Mouse (Mus musculus) CH12F3 (cell line): Measurements from ENCODE around the gene Cd163l1.

Experiments
- in situ Hi-C: fragments of 300-500 bp; cut with MboI; formaldehyde crosslinking; loops from 2 replicates; pipeline ENCODE4 v1.14.3; 2020; ENCODE audit warnings: low sequenced_read_pairs

The Cd163l1 gene

DNA sequence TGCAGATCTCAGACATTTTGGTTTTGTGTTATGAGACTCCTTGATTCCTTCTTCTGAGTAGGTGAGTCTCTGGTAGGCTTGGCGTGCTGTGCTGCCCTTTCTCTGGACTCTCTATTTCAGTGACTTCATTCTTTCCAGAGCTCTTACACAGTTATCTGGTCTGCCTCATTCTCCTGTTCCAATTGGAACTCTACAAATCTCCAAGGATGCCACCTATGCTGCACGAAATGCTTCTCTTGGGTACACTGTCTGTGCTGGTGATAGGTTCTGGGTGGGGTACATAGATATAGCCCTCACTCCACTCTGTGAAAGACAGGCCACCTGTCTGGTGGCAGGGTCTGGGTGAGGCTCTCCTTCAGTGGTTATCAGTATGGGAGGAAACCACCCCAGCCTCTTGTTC, at the start of gene Cd163l1:
Gene Cd163l1, plus strand, starts transcription at position 301 of the 400 bp plus-strand sequence.
- in situ Hi-C loops = no loop called here

DNA sequence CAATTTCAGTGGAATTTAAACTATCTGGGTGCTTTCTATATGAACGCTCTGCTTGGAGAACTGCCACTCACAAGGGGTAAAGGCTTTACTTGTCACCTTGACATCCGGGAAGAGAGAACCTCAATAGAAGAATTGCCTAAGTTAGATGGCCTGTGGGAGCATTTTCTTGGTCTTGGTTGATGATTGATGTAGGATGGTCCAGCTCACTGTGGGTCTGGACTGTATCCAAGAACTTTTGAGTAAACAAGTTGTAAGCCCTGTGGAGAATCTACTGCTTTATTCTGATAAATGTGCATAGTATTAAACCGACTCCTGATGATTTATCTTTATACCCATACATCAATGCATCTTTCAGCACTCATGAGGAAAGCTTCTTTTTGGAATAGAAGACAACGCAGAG, 48.7 kb upstream of the Cd163l1 start:
- in situ Hi-C loops = no loop called here

DNA sequence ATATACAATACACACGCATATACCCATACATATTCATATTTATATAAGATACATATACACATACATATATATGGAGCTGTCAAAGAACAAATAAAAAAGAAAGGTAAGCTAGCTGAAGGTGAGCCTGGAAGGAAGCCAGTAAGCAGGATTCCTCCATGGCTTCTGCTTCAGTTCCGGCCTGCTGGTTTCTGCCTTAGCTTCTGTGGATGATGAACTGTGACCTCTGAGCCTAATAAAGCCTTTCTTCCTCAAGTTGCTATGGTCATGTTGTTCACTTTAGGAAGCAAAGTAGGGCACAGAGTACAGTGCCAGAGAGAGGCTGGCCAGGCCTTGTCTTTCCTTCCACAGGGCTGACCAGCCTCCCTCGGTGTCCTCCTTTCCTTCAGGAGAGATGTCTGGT, 47.2 kb upstream of the Cd163l1 start:
- in situ Hi-C loops = no loop called here

DNA sequence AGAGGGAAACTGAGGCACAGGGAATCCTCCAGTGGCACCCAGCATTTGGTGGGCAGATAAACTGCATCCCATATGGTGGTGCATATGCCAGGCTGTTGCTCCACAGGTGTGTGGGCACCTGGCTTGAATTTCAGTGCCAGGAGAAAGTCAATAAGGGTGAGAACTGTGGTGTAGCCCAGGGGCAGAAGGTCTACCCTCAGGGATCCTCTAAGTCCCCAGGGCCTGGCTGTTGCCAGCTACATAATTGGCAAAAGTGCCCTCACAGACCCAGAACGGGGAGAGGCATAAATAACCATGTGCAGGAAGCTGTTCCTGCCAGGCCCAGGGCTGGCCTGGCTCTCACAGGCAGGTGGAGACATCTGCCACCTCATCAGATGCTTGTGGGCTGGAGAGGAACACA, 45.1 kb upstream of the Cd163l1 start, which contains the start of gene Olfr523:
Gene Olfr523, plus strand, starts transcription at position 282 of the 400 bp plus-strand sequence.
- in situ Hi-C loops = no loop called here

DNA sequence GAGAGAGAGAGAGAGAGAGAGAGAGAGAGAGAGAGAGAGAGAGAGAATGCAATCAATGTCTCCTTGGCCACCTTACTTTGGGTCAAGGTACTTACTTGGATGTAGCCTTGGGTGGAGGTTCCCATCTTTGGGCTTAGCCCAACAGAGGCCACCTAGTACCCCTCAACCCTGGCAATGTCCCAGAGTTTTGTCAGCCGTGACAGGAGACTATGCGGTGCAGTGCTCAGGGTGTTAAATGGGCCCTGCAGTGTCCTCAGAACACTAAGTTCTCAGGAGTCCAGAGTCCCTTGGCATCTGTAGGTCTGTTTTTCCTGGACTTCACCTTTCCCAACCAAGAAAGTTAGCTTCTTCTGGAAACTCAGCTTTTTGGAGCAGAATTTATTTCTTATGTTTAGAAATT, 38.9 kb upstream of the Cd163l1 start:
- in situ Hi-C loops = no loop called here

DNA sequence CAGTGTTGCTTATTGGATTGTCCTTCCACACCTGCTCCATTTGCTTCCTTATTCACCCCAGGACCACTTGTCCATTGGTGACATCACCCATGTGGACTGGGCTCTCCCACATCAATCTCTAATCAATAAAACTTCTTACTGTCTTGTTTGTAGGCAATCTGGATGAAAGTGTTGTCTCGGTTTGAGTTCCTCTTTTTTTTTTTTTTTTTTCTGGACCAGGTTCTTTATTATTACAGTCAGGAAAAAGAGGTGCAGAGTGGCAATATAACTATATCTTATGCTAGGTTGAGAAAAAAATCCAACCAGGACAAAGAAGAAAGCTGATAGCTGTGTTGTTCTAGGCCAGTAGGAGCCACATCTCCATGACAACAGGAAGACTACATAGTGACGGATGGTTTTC, 37.4 kb upstream of the Cd163l1 start:
- in situ Hi-C loops = no loop called here

DNA sequence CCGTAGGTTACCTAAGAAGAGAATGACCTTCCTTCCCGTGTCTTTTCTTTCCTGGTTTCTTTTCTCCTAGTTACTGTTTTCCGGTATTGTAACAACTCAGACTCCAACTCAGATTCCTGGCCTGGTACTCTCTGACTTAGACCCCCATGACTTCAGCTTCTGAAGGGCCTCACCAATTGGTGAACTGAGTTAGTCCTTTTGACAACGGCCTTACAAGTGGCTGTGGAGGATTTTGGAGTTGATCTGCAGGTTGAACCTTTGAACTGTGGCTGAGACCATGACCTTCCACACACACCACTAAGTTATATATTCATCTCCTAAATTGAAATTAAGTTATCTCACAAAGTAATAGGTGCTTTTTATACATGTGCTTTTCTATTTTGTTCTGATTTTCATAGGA, 33.9 kb upstream of the Cd163l1 start:
- in situ Hi-C loops = no loop called here

DNA sequence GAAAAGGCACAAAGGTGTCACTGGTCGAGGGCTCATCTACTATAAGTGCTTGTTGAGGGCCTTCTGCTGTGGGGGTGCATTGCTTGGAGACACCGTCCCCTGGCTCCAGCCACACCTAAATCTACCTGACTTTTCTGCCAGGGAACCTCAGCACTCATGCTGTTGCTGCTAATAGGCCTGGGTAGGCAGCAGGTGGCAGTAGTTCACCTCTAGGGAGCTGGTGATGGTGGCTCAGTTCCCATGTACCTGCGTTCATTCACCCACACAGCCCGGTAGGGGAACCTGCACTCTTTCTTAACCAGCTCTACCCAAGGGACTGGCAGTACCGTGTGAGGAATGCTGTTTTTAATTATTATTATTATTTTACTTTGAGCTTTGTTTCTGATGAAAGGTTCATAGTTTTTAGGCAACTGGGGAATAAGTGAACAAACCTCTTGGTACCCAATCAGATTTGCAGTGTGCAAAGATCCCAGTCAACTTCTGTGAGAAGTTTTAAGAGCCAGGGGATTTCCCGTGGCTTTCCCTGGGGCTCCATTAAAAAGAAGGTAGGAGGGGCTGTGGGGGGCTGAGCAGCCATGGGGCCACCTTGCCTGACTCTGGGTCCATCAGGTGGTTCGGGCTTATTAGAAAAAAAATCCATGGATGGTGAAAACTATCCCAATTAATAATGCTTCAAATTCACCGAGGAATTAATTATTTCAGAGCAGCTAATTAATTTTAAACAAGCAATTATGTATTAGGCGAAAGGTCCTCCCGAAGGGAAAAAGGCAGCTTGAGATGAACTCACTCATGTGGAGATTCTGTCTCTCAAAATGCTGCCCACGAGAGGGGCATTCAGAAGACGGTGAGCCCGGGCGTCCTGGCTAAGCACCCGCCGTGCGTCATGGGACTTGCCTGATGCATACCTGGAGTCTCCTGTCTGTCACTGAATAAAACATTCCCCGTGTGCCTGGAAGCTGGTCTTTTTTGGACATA, 31.1 kb upstream of the Cd163l1 start:
- in situ Hi-C loops = no loop called here

DNA sequence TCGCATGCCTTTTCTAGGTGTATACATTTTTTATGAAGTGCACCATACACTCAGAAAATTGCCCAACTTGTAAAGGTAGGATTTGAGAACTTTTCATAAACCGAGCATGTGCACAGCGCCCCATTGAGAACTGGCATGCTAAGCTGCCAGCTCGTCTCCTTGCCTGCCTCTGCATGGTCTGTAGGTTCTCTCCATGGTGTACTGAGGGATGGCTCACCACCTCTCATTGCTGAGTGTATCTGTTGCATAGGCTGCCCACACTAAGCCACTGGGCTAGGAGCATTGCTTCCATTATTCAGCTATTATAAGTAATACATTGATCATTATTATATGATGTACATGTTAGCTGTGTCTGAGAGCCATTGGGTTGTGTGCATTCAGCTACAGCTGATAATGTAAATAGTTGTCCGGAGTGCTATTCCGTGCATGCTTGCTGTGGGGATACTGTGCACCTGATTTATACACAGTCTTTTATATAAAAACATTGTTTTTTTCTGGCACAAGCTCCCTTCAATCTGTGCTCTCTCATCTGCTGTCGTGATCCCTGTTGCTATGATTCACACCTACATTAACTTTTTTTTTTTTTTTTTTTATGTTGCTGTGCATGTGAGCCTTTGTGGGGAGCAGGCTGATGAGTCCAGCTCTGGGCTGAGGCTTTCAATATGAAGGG, 30.2 kb upstream of the Cd163l1 start:
- in situ Hi-C loops = no loop called here

DNA sequence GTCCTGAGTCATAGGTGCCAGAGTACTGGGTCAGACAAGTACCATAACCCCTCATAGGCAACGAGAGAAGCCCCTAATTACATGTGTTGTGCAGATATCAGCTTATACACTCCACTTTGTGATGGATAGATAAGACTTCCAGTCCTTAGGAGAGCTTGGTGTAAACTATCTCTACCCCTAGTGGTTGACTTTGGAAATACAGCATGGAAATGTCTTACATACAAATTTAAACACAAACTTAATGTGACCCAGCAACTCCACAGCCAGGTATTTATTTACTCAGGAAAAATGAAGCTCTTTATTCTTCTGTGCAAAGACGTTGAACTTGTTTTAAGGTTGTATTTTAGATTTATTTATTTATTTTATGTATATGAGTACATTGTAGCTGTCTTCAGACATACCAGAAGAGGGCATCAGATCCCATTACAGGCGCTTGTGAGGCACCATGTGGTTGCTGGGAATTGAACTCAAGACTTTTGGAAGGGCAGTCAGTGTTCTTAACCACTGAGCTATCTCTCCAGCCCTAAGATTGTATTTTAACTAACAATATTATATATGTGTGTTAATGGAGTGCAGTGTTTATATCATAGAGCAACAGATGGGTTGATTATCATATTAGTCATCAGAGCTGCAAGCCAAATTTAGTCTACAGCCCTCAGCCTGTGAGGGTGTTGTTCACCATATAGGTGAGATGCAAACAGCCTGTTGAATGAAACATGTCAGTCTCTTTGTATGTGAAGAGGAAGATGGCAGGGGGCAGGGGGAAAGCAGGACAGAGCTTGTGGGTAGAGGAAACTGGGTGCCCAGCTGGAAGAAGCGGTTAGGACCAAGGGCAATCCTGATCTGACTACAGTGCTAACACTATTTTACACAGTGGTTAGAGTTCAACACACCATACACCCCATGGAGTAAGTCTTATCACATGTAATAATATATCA, 29.4 kb upstream of the Cd163l1 start:
- in situ Hi-C loops = no loop called here

DNA sequence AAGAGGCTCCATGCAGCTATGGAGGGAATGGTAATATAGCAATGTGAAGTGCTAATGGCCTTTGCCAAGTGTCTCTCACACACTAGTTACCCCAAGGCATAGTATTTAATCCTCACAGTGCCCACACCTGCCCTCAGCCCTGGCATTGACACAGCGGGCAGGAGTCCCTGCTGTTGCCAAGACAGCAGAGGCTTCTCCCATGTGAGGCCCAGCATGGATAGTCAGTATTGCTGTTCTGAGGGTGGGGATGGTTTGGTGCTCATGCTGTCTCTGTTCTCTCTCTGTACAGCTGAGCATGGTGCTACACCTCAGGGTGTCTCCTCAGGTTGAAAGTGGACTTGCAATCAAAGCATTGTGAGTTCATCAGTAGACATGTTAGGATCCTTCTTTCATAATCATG, 27.6 kb upstream of the Cd163l1 start:
- in situ Hi-C loops = no loop called here

DNA sequence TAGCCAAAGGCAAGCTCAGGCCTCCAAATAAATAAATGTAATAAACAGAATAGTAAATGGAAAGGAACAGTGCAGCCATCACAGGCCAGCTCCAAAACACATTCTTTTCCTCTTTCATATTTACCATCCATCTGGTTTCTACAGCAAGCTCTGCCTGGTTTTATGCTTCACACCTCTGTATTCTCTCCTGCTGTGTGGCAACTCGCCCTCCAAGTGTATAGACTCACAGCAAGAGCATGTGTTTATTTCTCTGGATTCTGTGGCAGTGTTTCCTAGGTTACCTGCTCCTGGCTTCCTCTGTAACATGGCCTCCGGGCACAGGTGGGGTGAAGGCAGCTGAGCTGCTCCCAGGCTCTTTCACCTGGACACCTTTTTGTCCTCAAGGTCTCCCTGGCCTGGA, 25.6 kb upstream of the Cd163l1 start:
- in situ Hi-C loops = no loop called here

DNA sequence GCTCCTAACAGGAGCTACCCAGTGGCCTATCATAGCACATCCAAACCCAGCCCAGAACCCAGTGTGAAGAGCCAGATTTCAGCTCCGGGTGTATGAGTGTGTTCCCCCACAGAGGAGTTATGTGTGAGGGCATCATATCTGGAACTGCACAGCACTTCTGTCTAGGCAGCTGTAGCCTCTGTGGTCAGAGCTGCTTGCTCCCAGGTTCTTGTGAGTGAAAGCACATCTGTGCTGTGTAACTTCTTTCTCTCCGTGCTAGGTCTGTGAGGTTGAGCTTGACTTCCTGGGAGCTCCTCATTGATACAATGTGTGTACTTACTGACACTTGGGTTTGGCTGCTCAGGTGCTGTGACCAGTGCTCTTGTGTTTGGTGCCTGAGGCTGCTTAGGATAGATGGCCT, 25.2 kb upstream of the Cd163l1 start:
- in situ Hi-C loops = no loop called here

DNA sequence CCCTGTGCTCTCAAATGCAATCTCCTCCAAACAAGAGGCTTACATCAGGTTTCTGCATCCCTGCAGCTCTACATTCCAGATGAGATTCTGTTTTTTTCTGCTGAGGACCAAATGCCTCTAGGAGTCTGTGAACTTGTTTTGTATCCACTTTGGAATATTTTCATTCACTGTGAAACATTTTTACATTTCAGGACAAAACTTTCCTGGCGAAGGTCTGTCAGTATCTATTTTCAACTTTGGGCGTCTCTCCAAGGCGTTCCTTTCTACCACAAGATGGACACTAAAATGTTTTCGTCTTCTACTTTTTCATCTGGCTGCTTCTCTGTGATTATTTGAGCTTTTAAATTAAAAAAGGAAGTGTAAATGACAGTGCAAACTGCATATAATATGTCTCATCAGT, 24.0 kb upstream of the Cd163l1 start:
- in situ Hi-C loops = no loop called here

DNA sequence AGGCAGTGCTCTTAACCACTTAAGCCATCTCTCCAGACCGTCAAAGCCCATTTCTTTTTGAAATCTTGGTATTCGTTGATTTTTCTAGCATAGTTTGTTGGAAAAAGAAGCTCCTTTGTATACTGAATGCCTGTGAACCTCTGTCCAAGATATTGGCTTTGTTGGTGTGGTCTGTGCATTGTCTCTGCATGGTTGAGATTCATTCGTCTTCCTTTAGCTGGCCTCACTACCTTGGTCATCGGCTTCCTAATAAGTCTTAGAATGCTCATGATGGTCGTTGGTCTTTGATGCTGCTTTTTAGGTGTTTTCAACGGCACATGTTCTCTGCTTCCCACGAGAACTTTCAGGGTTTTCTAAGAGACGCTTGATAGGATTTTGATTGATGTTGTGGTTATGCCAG, 22.1 kb upstream of the Cd163l1 start:
- in situ Hi-C loops = no loop called here

DNA sequence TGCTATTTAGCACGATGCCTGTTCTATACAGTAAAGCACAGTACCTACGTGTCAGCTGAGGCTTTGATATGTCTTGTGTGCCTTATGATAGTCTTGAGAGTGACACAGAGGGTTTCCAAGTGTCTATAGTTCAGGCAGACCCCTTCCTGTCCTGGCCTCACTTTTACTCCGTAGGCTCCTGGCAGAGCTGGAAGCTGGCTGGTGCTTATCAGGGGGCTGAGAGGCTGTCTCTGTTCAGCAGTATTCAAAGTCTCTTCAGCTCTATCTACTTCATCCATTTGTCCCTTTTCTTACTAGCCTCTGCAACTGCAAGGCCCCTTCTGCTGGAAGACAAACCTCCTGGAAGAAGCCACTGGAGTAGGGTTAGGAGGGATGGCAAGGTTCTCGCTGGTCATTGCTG, 17.0 kb upstream of the Cd163l1 start:
- in situ Hi-C loops = no loop called here

DNA sequence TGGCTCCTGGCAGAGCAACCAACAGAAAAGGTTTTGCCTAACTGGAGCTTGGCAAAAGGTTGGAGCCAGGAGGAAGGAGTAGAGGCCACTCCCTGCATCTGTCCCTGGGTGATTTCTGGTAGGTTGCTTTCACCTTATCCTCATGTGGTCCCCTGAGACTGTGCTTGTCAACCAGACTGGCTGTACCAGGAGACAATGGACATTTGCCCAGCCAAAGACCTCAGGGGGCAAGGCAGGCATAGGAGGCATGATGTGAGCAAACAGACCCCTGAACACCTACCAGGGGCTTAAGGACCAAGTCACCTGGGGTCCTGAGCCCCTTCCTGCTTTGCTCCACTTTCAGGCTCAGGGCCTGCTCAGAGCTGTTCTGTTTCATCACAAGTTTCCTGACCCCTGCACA, 12.2 kb upstream of the Cd163l1 start, which contains the start of gene Olfr524:
Gene Olfr524, minus strand, starts transcription at position 101 of the 400 bp plus-strand sequence.
- in situ Hi-C loops = no loop called here

DNA sequence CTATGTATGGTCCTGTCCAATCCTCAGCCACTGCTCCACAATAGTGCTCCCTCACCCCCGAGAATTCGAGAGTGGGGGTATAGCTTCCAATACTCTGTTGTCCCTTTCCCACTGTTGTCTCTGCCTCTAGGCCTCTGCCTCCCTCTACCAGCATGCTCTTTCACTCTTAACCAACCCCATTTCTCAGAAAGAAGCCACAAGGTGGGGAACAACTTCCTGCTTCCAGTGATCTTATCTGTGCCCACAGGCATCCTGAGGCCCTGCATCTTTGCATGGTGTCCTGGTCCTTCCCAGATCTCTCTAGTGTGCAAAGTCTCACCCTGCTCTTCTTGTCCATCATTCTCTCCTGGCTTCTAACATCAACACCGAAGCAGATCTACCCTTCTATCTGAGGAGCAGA, 11.2 kb upstream of the Cd163l1 start:
- in situ Hi-C loops = no loop called here

DNA sequence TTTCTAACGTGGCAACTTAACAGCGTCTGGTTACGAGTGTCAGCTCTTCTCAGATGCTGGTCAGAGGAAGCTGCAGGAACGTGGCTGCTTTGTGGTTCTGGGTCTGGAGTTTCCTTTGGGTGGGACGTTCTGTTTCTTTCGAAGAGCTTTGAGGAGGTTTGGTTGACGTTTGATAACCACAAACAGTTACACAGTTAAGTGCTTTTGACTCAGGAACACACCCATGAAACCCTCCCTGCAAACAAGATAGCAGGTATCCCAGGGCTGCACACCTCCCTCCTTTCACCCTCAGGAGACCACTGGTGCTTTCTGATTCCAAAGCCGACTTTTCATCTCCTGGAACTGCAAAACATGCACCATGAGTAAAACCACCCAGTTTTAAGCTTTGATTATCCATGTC, 9.9 kb upstream of the Cd163l1 start:
- in situ Hi-C loops = no loop called here

DNA sequence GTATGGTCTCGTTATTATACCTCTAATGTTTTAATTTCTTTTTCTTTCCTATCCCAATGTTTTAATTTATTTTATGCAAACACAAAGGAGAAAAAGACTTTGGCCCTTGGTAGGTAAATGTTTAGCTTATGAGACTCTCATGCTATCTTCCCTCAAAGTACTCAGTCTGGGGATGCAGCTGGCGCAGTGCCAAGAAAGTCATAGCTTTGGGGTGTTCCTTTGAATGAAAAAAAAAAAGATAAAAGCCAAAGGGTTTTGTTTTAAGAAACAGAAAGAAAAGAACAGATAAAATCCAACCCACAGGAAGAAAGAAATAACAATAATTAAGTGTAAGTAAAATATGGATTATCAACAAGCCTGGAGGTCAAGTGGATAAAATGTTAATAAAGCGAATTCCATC, 9.4 kb upstream of the Cd163l1 start:
- in situ Hi-C loops = no loop called here

DNA sequence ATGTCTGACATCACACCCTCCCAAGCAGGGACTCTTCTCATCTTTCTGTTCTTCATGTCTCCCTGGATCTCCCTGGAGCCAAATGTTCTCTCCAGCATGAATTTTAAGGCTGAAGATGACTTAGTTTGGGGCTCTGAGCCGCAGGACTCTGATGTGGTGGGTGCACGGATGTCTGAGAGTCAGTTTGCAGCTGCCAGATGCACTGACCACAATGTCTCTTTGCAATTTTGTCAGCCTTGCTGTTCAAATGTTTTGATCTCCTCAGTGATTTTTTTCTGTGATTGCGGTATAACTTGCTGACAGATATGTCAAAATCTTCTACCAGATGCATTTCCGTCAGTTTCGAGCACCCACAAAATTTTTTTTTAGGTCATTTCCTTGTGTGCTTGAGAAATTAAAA, 4.2 kb upstream of the Cd163l1 start:
- in situ Hi-C loops = no loop called here
